Mouse (Mus musculus) heart, postnatal 36 days (tissue): ENCODE data around the gene Ywhah. TPM values are rescaled to one million over a fixed set of nuclear protein-coding genes. Genes with fewer than 3 reads are reported as not detected.

Source experiments
- DNase-seq, 2 experiments: peaks; one replicate each; pipeline ENCODE4 v3.0.0; 2021 to 2022
- intact Hi-C: fragments of 180-260 bp; cut with DNase I; formaldehyde crosslinking; loops from one replicate; pipeline ENCODE4 v1.15.1; 2025
- total RNA-seq, 2 experiments: library from RNA; stranded (reverse); gene quantifications; 2 replicates each; pipeline ENCODE4 v1.2.3; 2021

Ywhah gene
- 10 to 100 TPM; 83.7 to 93.5 TPM for total RNA-seq

- DNase-seq = peak; percentile 95 to 97
- intact Hi-C loops = no loop called here
Measured at GRCm38 (mm10) chr5:33018561-33019425, at the start of gene Ywhah. TSS of gene Ywhah (plus strand) at chr5:33018816.

GRCm38 (mm10) chr5:32976541-32976940 is 42.1 kb upstream of the Ywhah start:
- DNase-seq = no peak
- intact Hi-C loops = no loop called here

GRCm38 (mm10) chr5:32977179-32977578 is 41.4 kb upstream of the Ywhah start:
- intact Hi-C loops = no loop called here
- DNase-seq = no peak

GRCm38 (mm10) chr5:32985379-32985778 is 33.2 kb upstream of the Ywhah start:
- no peak for DNase-seq
- intact Hi-C loops = no loop called here

GRCm38 (mm10) chr5:32987873-32988272 is 30.7 kb upstream of the Ywhah start:
- DNase-seq = no peak
- intact Hi-C loops = no loop called here

GRCm38 (mm10) chr5:32989959-32990640 is 28.5 kb upstream of the Ywhah start:
- intact Hi-C loops = loop anchor here (2.0 kb wide), 1 partner anchor 43 kb away; no protein-coding TSS in a partner anchor

GRCm38 (mm10) chr5:32991152-32991551 is 27.5 kb upstream of the Ywhah start:
- peak; percentile 33 to 40 for DNase-seq
- intact Hi-C loops = loop anchor here (2.0 kb wide), 1 partner anchor 42 kb away; no protein-coding TSS in a partner anchor

More at GRCm38 (mm10) chr5:32989959-32990640, 28.5 kb upstream of the Ywhah start:
- no peak for DNase-seq

GRCm38 (mm10) chr5:32994471-32994870 is 24.1 kb upstream of the Ywhah start:
- DNase-seq = no peak
- intact Hi-C loops = no loop called here

GRCm38 (mm10) chr5:32995756-32996155 is 22.9 kb upstream of the Ywhah start:
- intact Hi-C loops = no loop called here
- no peak for DNase-seq

- intact Hi-C loops = no loop called here
- no peak for DNase-seq
Measured at GRCm38 (mm10) chr5:32996560-32996959, 22.1 kb upstream of the Ywhah start.

- intact Hi-C loops = no loop called here
- peak in 1 of 2 experiments; percentile 19 for DNase-seq
Measured at GRCm38 (mm10) chr5:32997686-32998085, 20.9 kb upstream of the Ywhah start.

- DNase-seq = no peak
- intact Hi-C loops = no loop called here
Measured at GRCm38 (mm10) chr5:32998783-32999182, 19.8 kb upstream of the Ywhah start.

- intact Hi-C loops = no loop called here
- DNase-seq = no peak
Measured at GRCm38 (mm10) chr5:33001111-33001510, 17.5 kb upstream of the Ywhah start.

- DNase-seq = no peak
- intact Hi-C loops = no loop called here
Measured at GRCm38 (mm10) chr5:33002781-33003180, 15.8 kb upstream of the Ywhah start.

GRCm38 (mm10) chr5:33003500-33003899 is 15.1 kb upstream of the Ywhah start:
- intact Hi-C loops = no loop called here
- DNase-seq = no peak

- intact Hi-C loops = no loop called here
- no peak for DNase-seq
Measured at GRCm38 (mm10) chr5:33004110-33004509, 14.5 kb upstream of the Ywhah start.

GRCm38 (mm10) chr5:33005442-33006145 is 13.0 kb upstream of the Ywhah start:
- intact Hi-C loops = no loop called here
- no peak for DNase-seq

GRCm38 (mm10) chr5:33006670-33007069 is 11.9 kb upstream of the Ywhah start:
- no peak for DNase-seq
- intact Hi-C loops = no loop called here

- no peak for DNase-seq
- intact Hi-C loops = no loop called here
Measured at GRCm38 (mm10) chr5:33007371-33007770, 11.2 kb upstream of the Ywhah start.

GRCm38 (mm10) chr5:33009301-33009700 is 9.3 kb upstream of the Ywhah start:
- no peak for DNase-seq
- intact Hi-C loops = no loop called here
